Mouse (Mus musculus): ENCODE measurements around the gene Frat2.
A peak's percentile ranks its signal among the peaks of the same experiment; 100 is the strongest.

DNA sequence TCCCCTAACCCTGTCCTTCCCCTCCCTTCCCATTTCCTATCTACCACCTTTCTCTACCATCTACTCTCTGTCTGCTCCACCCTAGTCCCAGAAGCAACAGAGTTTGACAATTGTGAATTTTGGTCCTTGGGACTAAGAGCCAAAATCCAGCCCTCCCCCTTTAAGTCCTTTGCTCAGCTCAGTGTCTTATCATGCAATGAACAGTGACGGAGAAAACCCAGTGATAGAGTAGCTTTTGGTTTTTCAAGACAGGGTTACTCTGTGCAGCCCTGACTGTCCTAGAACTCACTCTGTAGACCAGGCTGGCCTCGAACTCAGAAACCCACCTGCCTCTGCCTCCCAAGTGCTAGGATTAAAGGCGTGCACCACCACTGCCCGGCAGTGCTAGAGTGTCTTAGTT is 34.6 kb downstream of the Frat2 start:
- no peak for TF ChIP-seq CTCF (IDR thresholded peaks at IDR 0.05; ENCODE audit: low read depth)
- 0 out of 2 replicates have a peak, but pooled peaks have one; percentile 23 for TF ChIP-seq EP300 (IDR thresholded peaks at IDR 0.05; ENCODE audit: low read depth)
